Mouse (Mus musculus): ENCODE data around the gene Gimd1.

Gimd1 gene

DNA sequence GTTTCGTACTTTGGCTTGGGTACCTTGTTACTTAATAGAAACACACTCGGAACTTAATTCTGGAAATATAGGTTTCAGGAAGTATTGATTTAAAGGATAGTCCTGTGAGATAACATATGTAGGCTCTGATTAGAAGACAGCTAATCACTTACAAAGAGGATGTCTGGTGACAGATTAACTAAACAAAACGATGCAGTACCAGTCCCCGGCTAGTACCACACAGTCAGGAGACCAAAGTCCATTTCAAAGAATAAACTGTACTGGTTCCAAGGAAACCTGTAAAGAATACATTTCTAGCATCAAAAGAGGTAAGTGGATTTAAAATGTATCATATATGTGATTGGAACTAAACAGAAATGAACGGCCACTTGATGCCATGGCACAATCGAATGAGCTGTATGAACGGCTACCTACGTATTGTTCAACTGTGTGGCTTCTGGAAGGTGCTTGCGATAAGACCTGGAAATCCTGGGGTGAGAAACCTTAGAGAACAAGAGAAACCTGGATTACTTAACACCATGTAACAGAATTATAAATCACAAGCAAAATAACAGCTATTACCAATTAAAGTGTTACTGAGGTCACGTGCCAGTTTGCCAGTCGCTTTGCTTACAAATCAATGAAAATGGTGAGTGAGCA, at the start of gene Gimd1:
Gimd1 (plus strand) TSS at position 220 of the 639 bp plus-strand sequence.
- in situ Hi-C loops (cut with MboI, MseI), result loop anchor here (10.0 kb wide), 1 partner anchor 1085 kb away; no protein-coding TSS in a partner anchor

DNA sequence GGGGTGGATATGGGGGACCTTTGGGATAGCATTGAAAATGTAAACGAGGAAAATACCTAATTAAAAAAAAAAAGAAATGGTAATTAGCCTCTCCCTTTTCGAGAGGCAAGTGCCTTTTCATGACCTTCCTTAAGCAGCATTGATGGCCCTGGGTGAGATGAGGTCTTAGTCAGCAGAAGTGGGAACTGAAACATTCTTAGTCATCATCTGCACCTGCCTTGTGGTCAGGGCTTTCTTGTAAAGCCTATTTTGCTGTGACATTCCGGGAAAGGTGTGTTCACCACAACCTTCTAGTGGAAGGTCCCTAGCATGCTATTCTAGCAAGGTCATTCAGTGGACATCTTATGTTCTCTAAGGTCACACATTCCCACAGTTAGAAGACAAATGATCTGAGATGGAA, 48.4 kb upstream of the Gimd1 start:
- in situ Hi-C loops (cut with MboI, MseI), result no loop called here

DNA sequence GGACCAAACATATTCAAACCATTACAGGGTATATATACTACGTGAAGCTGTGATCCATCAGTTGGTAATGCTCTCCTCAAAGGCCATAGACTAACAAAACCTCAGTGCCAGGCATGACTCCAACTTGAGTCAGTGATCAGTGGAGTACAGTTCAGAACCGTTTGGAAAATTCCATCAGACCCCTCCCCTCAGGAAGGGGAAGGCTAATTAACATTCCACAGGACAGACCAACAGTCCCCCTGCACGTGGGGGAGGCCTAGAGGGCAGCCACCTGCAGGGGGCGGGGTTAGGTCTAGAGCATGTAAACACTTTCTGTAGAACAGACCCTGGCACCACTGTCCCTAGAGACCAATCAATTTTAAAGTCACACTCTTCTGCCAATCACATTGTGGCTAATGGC, 47.3 kb upstream of the Gimd1 start:
- in situ Hi-C loops (cut with MboI, MseI), result no loop called here

DNA sequence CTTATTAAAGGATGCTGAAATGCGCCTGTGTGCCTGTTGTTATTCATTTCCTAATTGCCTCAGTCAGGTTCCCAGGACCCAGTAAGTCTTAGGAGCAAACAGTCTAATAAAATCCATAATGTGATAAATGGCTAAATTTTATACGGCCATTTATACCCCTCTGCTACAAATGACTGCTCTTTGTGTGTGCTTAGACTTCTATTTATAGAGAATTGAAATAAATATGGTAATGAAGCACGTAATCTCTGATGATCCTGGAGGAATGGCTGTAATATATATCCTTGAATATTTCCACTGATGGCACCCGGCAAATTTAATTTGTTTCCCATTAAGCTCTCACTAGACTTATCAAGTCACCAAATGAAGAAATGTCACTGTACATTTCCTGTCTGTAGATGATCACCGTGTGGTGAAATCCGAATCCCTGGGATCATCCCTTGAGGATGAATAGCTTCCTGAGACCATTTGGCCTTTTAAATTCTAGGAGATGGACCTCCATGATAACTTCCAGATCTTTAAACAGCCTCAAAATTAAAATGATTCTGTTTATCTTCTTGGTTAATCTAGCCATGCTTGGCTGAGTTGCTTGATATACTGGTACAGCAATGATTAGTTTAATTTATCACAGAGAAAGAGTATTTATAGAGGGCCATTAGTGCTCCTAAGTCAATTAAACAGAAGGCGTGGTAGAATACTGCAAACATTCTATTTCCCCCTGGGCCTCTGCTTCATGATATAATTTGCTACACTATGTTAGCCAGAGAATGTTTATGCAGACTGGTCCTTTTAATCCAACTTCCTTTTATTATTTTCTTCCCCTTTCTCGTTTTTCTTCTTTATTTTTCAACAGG, 44.3 kb upstream of the Gimd1 start:
- in situ Hi-C loops (cut with MboI, MseI), result no loop called here

DNA sequence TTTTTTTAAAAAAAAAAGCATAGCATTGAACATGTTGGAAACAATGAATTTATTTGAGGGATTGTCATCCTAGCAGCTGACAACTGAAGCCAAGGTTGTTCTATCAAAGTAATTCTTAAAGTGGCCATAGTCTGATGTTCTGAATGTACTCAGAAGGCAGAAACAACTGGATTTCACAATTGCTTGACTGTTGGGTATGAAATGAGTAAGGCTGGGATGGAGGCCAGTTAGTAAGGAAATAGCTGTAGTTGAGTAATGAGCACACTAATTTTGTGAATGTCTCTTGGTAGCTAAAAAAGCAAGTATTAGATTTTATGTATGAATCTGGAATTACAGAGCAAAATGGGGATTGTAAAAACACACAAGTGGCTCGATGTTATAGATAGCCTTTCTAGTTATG, 41.5 kb upstream of the Gimd1 start:
- in situ Hi-C loops (cut with MboI, MseI), result no loop called here

DNA sequence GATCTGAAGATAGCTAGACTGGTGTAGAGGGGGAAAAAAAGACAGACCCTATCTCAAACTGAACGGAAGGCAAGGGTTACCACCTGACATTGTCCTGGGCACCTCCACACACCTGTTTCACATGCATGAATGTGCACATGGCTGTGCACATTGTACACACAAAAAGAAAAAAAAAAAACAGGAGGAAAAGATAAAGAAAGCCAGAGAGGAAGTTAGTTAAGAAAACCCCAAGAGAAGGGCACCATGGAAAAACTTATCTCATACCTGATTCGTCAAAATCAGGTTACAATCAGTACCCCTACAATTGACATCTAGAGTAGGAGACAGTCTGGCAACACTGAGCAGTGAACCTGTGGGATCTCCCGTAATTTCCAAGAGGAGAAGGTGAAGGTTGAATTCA, 39.6 kb upstream of the Gimd1 start:
- in situ Hi-C loops (cut with MboI, MseI), result no loop called here

DNA sequence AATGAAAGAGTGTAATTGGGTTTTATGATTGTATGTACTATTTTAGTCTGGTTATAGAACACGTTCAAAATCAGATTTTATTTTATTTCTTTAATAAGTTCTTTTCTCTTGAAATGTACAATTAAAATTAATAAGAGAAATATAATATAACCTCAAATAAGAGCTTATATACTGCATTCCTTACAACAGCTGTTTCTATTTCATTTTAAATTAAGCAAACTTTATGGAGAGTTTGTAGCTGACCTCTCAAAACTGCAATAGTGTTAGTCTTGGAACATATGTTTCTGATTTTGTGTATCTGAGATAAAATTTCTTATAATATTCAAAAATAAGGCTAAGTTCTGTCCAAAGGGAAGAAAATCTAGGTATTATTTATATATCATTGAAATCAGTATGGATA, 39.0 kb upstream of the Gimd1 start:
- in situ Hi-C loops (cut with MboI, MseI), result no loop called here

DNA sequence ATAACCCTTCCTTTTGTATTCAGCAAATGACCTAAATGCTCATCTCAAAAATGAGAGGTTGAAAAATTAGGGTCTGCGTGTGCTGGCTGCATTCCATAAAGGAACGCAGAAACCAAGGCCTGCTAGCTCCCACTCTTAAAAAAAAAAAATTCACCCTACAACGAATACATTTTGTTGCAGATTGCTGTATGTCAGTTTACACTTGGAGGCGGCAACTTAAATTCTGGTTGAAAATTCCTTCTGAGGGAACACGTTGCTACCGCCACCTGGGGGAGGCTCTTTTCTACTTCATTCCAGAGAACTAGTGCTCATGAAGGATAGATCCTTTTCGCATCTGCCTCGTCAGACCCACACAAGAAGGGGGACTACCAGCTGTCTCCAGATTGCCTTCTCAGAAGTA, 879 bp upstream of the Gimd1 start:
- in situ Hi-C loops (cut with MboI, MseI), result no loop called here

DNA sequence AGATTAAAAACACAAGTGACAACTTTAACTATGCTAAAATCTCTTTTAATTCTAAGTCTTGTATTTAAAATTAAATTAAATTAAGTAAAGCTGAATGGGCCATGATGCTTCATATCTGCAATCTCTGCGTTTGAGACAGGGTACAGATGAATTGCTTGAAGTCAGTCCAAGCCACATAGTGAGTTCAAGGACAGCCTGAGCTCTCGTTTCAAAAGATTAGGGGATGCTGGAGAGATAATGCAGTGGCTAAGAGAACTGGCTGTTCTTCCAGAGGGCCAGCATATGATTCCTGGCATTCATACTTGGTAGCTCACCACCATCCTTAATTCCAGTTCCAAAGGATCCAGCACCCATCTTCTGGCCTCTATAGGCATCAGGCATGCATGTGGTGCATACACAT, 3.6 kb downstream of the Gimd1 start:
- in situ Hi-C loops (cut with MboI, MseI), result loop anchor here (10.0 kb wide), 1 partner anchor 1082 kb away; no protein-coding TSS in a partner anchor

DNA sequence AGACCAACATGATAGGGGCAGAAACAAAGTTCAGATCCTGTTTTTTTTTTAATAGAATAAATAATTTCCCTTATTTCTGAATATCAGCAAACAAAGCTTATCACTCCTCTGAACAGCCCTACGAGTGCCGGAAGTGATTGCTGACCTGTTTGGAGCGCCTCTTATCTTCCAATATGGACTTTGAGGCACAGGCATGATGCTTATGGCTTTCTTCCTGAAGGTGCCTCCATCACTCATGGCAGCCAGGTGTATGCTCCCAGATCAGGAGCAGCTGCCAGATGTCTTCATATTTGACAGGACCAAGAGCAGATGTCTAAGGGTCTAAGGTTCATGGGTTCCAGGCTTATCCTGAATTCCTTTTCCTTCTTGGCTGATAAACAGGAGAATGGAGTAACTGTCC, 7.5 kb downstream of the Gimd1 start:
- in situ Hi-C loops (cut with MboI, MseI), result loop anchor here (10.0 kb wide), 1 partner anchor 1078 kb away; no protein-coding TSS in a partner anchor

DNA sequence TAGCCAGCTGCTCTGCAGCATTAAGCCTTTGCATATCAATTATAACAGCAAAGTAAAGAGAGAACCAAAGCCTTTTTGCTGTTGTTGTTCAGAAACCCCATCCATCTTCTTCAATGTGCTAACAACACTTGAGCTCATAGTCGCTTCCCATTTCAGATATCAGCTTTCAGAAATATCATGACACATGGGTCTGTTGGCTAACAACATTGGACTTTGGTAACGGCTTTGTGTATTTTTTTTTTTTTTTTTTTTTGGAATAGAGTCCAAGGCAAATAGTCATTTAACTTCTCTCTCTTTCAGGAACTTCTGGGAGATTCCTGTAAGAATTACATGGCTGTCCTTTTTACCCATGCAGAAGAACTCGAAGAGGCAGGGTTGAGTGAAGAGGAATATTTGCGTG, 14.5 kb downstream of the Gimd1 start:
- in situ Hi-C loops (cut with MboI, MseI), result no loop called here

DNA sequence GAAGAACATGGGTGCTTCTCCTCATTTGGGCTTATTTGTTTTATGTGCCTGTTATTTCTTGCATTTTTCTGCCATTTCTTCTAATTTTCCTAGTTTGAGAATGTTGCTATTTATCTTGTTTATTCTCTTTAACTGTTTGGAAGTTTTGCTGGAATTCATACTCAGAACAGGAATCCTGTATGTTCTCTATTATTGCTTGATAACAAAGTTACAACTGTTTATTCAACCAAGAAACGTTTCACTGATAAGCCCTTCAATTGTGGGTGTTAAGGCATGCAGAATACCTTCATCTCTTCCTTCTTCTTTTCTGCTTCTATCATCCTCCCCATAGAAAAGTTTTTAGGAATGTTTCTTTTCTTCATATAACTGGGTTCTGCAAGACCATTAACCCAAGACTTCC, 17.2 kb downstream of the Gimd1 start:
- in situ Hi-C loops (cut with MboI, MseI), result no loop called here

DNA sequence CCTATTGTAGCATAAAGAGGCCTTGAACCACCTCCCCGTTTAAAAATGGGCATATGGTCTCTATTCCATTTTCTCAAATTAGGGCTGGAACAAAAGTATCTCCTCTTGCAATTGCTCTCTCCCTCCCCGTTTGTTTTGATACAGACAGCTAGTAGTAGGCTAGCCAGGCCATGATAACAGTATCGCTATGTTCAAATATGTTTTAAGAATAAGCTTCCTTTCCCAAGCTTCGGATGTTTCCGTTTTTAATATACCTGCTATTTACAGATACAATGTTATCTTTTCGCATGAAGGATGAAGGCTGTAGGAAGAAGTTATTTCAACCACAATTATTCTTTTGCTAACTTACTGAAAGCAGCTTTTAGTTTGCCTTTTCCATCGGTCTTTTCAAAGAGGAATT, 19.7 kb downstream of the Gimd1 start:
- in situ Hi-C loops (cut with MboI, MseI), result no loop called here

DNA sequence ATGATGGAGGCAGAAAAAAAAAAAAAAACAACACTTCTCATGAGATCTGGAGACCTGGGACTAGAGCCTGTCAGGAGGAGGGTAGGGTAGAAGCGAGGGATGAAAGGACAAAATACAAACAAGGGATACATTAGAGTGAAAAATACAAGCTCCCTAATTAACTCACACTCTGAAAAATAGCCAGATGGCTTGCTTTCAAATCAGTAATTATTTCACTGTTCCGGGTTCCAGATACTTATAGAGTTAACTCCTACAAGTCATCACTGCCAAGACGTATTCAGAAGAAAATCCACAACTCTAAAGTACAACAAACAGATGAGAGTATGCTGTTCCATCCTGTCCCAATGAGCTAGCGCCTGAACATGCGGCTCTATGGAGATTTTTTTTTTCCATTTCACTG, 20.6 kb downstream of the Gimd1 start:
- in situ Hi-C loops (cut with MboI, MseI), result loop anchor here (10.0 kb wide), 1 partner anchor 1095 kb away; no protein-coding TSS in a partner anchor

DNA sequence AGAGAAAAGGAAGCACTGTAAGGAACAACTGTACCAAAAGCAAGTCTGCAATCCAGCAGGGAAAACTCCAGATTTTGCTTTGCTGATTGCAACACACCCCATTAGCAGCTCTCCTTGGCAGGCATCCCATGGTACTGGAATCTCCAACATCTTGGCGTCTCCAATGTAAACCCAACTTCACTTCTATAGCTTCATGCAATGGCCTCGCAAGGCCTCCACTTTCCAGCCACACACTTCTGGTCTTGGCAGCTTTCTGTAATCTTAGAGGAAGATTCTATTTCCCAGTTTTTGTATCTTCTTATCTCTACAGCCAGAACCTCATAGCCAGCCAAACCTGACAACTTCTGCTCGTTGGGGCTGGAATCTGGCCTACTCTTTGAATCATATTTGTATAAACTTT, 22.2 kb downstream of the Gimd1 start:
- in situ Hi-C loops (cut with MboI, MseI), result loop anchor here (10.0 kb wide), 1 partner anchor 1097 kb away; no protein-coding TSS in a partner anchor

DNA sequence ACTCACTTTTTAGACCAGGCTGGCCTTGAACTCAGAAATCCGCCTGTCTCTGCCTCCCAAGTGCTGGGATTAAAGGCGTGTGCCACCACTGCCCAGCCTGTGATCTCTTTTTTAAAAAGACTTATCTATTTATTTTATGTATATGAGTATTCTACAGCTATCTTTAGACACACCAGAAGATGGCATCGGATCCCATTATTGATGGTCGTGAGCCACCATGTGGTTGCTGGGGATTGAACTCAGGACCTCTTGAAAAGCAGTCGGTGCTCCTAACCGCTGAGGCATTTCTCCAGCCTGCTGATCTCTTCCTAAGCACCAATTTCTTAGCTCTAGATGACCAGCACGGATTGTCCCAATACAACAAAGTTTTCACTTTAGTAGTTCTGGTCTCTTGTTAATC, 24.3 kb downstream of the Gimd1 start:
- in situ Hi-C loops (cut with MboI, MseI), result loop anchor here (10.0 kb wide), 1 partner anchor 1099 kb away; no protein-coding TSS in a partner anchor

DNA sequence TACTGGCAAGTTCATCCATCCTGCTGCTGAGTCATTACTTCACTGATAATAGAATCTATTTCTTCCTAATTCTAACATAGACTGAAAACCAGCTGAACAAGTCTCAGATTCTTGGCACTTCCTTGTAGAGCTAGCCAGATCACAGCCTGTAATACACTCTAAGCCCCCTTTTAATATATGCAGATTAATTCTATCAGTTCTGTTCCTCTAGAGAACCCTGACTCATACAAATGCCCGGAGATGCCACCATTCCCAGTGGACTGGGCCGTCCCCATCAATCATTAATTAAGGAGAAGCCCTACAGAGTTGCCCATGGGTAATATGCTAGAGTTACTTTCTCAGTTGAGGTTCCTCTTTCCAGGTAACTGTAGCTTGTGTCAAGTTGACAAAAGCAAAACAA, 26.3 kb downstream of the Gimd1 start:
- in situ Hi-C loops (cut with MboI, MseI), result loop anchor here (10.0 kb wide), 1 partner anchor 1101 kb away; no protein-coding TSS in a partner anchor

DNA sequence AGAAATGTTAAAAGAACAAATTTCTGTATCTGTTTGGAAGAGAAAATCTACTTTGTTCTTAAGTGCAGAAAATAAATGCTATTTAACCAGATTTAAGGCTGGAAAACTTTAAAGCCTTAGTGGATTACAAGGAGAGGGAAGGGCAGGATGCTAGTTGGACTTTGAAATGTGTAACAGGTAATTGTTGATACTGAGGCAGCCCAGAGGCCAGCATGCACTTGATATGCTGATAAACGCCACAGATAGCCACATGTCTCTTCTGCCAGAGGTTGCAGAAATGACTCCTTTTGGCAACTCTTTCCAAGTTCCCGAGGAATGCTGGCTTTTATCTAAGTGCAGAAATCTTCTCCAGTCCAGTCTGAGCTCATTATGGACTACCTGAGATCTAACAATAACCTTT, 47.9 kb downstream of the Gimd1 start:
- in situ Hi-C loops (cut with MboI, MseI), result no loop called here

DNA sequence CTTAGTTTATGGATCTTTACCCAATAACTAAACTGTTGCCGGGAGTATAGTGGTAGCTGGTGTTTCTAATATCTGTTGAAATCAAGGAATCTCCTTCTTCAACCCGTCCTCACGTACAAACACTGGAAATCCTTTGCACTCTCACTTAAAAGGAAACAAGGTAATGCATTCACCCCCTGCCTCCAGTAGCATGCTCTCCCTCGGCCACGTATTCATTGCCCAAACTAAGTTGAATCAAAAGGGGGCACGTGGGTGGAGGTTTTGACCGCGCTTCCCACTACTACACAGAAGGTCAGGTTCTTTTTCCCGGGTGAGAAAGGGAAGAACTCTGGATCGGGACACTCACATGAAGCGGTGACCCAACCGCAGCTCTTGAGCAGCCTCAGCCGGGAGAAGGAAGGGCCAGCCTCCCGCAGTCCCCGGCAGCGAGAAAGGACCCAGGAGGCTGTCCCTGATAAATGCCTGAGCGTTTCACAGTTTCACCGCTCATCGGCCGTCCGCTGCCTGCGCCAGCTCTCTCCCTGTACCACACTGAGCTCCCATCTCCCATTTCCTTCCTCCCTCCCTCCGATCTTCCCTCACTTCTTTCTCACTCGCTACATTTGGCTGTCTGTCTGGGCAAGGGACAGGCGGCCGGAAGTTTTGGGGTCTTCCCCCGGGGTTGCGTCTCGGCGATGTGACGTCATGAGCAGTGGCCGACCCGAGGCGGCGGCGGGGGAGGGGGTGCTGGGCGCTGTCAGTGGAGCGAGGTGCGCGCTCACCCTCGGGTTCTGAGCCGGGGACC, 54.0 kb downstream of the Gimd1 start, which contains the start of gene Tbck:
Tbck (plus strand) TSS at position 698 of the 784 bp plus-strand sequence.
- in situ Hi-C loops (cut with MboI, MseI), result no loop called here

DNA sequence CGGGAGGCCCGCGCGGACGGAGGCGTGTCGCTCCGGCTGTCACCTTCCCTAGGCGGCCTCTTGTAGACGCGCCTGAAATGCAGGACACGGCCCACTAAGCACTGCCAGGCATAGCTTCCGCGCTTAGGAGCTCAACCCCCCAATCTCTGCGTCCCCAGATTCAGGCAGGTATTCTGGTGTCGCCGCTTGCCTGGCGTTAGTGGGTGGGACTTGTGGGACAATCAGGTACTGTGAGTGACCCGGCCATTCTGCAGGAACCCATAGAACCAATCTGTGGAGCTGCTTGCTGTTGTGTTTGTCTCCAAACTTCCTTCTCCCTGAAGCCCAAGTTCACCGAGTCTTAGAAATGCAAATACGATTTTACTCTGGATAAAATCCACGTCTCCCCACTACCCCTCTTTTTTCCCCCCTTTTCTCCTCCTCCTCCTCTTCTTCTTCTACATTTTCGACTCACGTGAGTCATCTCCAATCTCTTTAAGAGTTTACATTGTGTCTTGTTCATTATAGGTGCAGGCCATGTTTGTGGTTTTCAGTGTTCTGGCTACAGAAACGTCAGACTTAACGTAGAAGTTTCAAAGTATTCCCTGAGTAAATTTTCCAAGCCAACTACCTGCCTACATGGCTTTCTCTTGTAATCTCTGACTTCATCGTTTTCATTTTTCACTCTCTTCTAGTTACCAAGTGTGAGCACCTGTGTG, 54.8 kb downstream of the Gimd1 start, which contains the start of gene Aimp1:
Aimp1 (minus strand) TSS at position 140 of the 698 bp plus-strand sequence.
- in situ Hi-C loops (cut with MboI, MseI), result no loop called here

Measured in regulatory T cell (primary cell).